Mouse (Mus musculus): Measurements from ENCODE around the gene Cry1.

- TF ChIP-seq POLR2A (IDR thresholded peaks at IDR 0.05; ENCODE audit: borderline replicate concordance, extremely low read depth, low read depth, low read length) (peak; percentile 69; the same call in 1 of the 2 replicates), CTCF (IDR thresholded peaks at IDR 0.05; ENCODE audit: insufficient read depth, low read length) (no peak)
Measured at GRCm38 (mm10) chr10:85102247-85103084, 82.4 kb downstream of the Cry1 start, which contains the start of the genes Fhl4 and Tmem263.
